In genomic region chrX:169828136-169828535, GRCm38 (mm10) we compare ENCODE assay signal across 12 mouse cellular contexts. TPM values are rescaled to one million over a fixed set of nuclear protein-coding genes. Genes with fewer than 3 reads are reported as not detected.
DNase-seq lines count a peak whose midpoint lies in the region; ATAC-seq and TF ChIP-seq lines count a peak whose summit lies in the region.
"Had no signal": no experiment of that assay in that cellular context is flagged by ENCODE, and none has a peak within 500 bp of the region (broad histone marks: within the 10 kb centered on the region; RNA-seq: fewer than 3 reads in every experiment).

No protein-coding gene starts in this region.

- peak overlapping the region; percentile 57; the same call in 1 of the 2 replicates for H3K9ac ChIP-seq in hindbrain, embryonic 11.5 days (ENCODE audit: low read depth, low read length)

- no peak for TF ChIP-seq POLR2A in thymus, adult 2 months (IDR thresholded peaks at IDR 0.05; ENCODE audit: control insufficient read depth, extremely low read depth, insufficient read depth, low read length, poor library complexity)

- ATAC-seq in hindbrain, embryonic 11.5 days (ENCODE audit: low FRiP score), result peak; percentile 77; the same call in 1 of the 2 replicates
- ATAC-seq in megakaryocyte progenitor cell, adult 5-6 weeks (replicated peaks; ENCODE audit: poor library complexity), result peak; percentile 86

- peaks cover 5% of the 10 kb centered on the region for H3K4me1 ChIP-seq in thymus, adult 2 months (replicated peaks; ENCODE audit: control insufficient read depth, insufficient read depth, low read length)
- no peaks in the 10 kb centered on the region for H3K4me1 ChIP-seq in hindbrain, embryonic 11.5 days (replicated peaks; ENCODE audit: control insufficient read depth, insufficient read depth, low read length)

- H3K27me3 ChIP-seq in thymus, adult 2 months (ENCODE audit: control insufficient read depth, insufficient read depth, low read length), result no peaks in the 10 kb centered on the region
- H3K27me3 ChIP-seq in hindbrain, embryonic 11.5 days (ENCODE audit: control insufficient read depth, insufficient read depth, low read length), result no peaks in the 10 kb centered on the region

- no peak for TF ChIP-seq CTCF in thymus, adult 2 months (IDR thresholded peaks at IDR 0.05; ENCODE audit: borderline replicate concordance, control insufficient read depth, extremely low read depth, insufficient read depth, low read length, poor library complexity)

- no peak overlapping the region for H3K27ac ChIP-seq in thymus, adult 2 months (ENCODE audit: control insufficient read depth, insufficient read depth, low read length)
- H3K27ac ChIP-seq in hindbrain, embryonic 11.5 days (ENCODE audit: low read depth, low read length), result peak overlapping the region; percentile 81

- peak; percentile 4 for DNase-seq in thymus, adult 2 months
- DNase-seq in thymus, adult 18-20 months, result no peak
- DNase-seq in hindbrain, embryonic 11.5 days (ENCODE audit: low spot score), result no peak
- DNase-seq in testis, postnatal 10 days (ENCODE audit: low spot score), result no peak
- no peak for DNase-seq in spleen, postnatal 14 days (ENCODE audit: low spot score in 2 of 2)
- DNase-seq in gastrocnemius, postnatal 4 days (ENCODE audit: low spot score in 2 of 2), result no peak
- no peak for DNase-seq in layer of hippocampus, adult 9-11 months

- H3K9me3 ChIP-seq in hindbrain, embryonic 11.5 days (ENCODE audit: control insufficient read depth, low read length), result no peaks in the 10 kb centered on the region

- peak overlapping the region; percentile 35 for H3K4me2 ChIP-seq in hindbrain, embryonic 11.5 days (replicated peaks; ENCODE audit: low read depth, low read length)

- no peak overlapping the region for H3K4me3 ChIP-seq in thymus, adult 2 months (ENCODE audit: control insufficient read depth, insufficient read depth, low read length)
- H3K4me3 ChIP-seq in hindbrain, embryonic 11.5 days (ENCODE audit: low read depth, low read length), result peak overlapping the region; percentile 23; the same call in 1 of the 2 replicates
- H3K4me3 ChIP-seq: erythroblast, embryonic 14.5 days had no signal

- H3K36me3 ChIP-seq in thymus, adult 2 months (ENCODE audit: control insufficient read depth, insufficient read depth, low read length), result no peaks in the 10 kb centered on the region
- no peaks in the 10 kb centered on the region for H3K36me3 ChIP-seq in hindbrain, embryonic 11.5 days (ENCODE audit: control insufficient read depth, insufficient read depth, low read length)

- WGBS in thymus, adult 2 months, result 17% methylated on average over 5 of the region's 5 CpGs
- WGBS in hindbrain, embryonic 11.5 days, result 19% methylated on average over 5 of the region's 5 CpGs

RNA-seq across cellular contexts. Expression of gene 4933400A11Rik, which starts 48.7 kb away (rescaled TPM):
- polyA plus RNA-seq in thymus, adult 2 months (2012; rRNA removed), result not detected in 2 replicates
- polyA plus RNA-seq in hindbrain, embryonic 11.5 days (2014; fragmentation: Nextera tagmentation; extraction: Ambion mirVana), result 0.20 and 0.28 TPM in 2 replicates
- total RNA-seq in megakaryocyte progenitor cell, adult 5-6 weeks (2015), result not detected in 2 replicates
- total RNA-seq in megakaryocyte progenitor cell, adult 5-6 weeks (2017), result not detected in 2 replicates
- total RNA-seq in gastrocnemius, postnatal 4 days (2021), result not detected
- total RNA-seq: left cerebral cortex, postnatal 36 days; MEL had no signal
- polyA plus RNA-seq: erythroblast, embryonic 14.5 days; spleen, adult 2 months had no signal
